Mouse (Mus musculus) lung, adult 2 months (tissue): ENCODE data around the gene Vamp5. TPM values are rescaled to one million over a fixed set of nuclear protein-coding genes. Genes with fewer than 3 reads are reported as not detected.

Source experiments
- DNase-seq: peaks from one replicate; pipeline ENCODE4 v3.0.0; 2022
- H3K4me1 ChIP-seq: fragments of 200-500 bp; 2 replicates; pipeline ENCODE4 v1.6.1; 2011; ENCODE audit warnings: low read length; ENCODE audit not compliant: control insufficient read depth, insufficient read depth
- H3K4me3 ChIP-seq: fragments of 200-500 bp; replicated peaks from 2 replicates; pipeline ENCODE3; 2011; ENCODE audit warnings: low read depth, mild to moderate bottlenecking, control low read depth, low read length; ENCODE audit errors: extremely low read depth
- CTCF ChIP-seq: fragments of 200-500 bp; IDR thresholded peaks from 2 replicates; pipeline ENCODE4 v1.5.1; 2011; ENCODE audit warnings: mild to moderate bottlenecking, low read length, control low read depth; ENCODE audit not compliant: insufficient read depth
- POLR2A ChIP-seq: fragments of 200-500 bp; IDR thresholded peaks from 2 replicates; pipeline ENCODE4 v1.6.1; 2011; ENCODE audit warnings: low read depth, mild to moderate bottlenecking, control low read depth, low read length, borderline replicate concordance; ENCODE audit errors: extremely low read depth
- WGBS: fragments of 180-500 bp; shearing (Covaris S2); methylation state at CpG from one replicate; pipeline ENCODE4 v1.1.7; 2018; 5-methylcytosine and 5-hydroxymethylcytosine counted together
- polyA plus RNA-seq: library from polyadenylated mRNA; depleted of rRNA; stranded (reverse); fragments of >200 nt; gene quantifications from 2 replicates; pipeline ENCODE4 v1.2.3, GENCODE M21; 2012

Gene Vamp5
- polyA plus RNA-seq, 1 experiment = 91.7 TPM

- peaks cover 12% of the 10 kb centered on the region for H3K4me1 ChIP-seq
- no peak overlapping the region for H3K4me3 ChIP-seq
- WGBS = 85% methylated on average over 10 of the region's 10 CpGs
- TF ChIP-seq CTCF (no peak), POLR2A (peak; percentile 14; the same call in 1 of the 2 replicates)
- no peak for DNase-seq
These were observed 22.0 kb downstream of the Vamp5 start for GRCm38 (mm10) chr6:72358086-72358764.

- WGBS = 49% methylated on average over 5 of the region's 5 CpGs
- DNase-seq = no peak
These were observed 22.8 kb downstream of the Vamp5 start for GRCm38 (mm10) chr6:72357164-72358079.

DNA sequence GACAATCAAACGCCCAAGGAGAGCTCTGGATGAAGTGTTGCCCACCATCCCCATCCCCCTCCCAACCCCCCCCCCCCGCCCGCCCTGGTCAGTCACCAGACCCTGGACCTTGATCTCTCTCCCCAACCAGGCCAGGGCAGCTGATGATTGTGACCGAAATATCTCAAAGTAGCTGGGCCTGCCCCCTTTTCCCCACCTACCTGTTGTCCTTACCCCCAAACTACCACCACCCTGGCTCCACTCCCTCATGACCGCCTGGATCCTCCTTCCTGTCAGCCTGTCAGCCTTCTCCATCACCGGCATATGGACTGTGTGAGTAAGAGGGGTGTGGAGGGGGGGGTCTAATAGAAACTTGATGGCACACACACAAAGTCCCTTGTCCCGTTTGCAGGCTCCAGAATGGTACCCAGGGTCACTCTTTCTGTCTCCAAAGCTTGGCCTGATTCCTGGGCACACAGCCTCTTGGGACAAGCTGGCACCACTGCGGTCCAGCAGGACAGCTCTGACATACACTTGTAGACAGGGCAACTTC is 24.2 kb downstream of the Vamp5 start:
- TF ChIP-seq POLR2A (no peak), CTCF (no peak)
- Histone ChIP-seq H3K4me3 (peak overlapping the region; percentile 89), H3K4me1 (peaks cover 8% of the 10 kb centered on the region)
- 34% methylated on average over 7 of the region's 8 CpGs for WGBS
- DNase-seq = no peak

More at GRCm38 (mm10) chr6:72357164-72358079, 22.8 kb downstream of the Vamp5 start:
- TF ChIP-seq CTCF (no peak), POLR2A (no peak)
- no peak overlapping the region for H3K4me3 ChIP-seq
- H3K4me1 ChIP-seq = peaks cover 12% of the 10 kb centered on the region

GRCm38 (mm10) chr6:72355066-72355911 is 25.0 kb downstream of the Vamp5 start, which contains the start of gene Tmem150a:
Tmem150a (plus strand) TSS chr6:72355447.
- TF ChIP-seq CTCF (no peak), POLR2A (peak; percentile 41; the same call in 1 of the 2 replicates)
- WGBS = under 1% methylated on average over 71 of the region's 71 CpGs
- Histone ChIP-seq H3K4me3 (peak within 1 kb of the TSS; percentile 89), H3K4me1 (peaks cover 7% of the 10 kb centered on the region)
- DNase-seq = peak; percentile 79

DNA sequence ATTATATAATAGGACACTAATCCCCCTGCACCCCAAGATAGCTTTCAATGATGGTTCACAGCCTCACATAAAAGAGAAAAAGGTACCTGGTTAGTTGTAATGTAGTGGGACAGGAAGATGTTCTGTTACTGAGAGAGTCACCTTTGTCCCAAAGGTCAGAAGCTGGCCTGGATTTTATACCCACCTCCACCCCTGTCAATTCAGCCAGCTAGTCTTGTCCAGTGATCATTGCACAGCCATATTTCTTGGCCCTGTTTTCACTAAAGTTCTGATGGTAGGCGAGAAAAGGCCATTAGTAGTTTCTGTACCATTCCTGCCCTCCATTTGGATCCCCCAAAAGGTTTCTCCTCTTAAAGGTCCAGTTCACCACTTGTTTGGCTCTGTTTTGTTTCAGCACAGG is 26.2 kb downstream of the Vamp5 start:
- Histone ChIP-seq H3K4me3 (no peak overlapping the region), H3K4me1 (peaks cover 8% of the 10 kb centered on the region)
- 72% methylated on average over 1 of the region's 1 CpGs for WGBS
- no peak for TF ChIP-seq POLR2A
- TF ChIP-seq CTCF = no peak
- no peak for DNase-seq

DNA sequence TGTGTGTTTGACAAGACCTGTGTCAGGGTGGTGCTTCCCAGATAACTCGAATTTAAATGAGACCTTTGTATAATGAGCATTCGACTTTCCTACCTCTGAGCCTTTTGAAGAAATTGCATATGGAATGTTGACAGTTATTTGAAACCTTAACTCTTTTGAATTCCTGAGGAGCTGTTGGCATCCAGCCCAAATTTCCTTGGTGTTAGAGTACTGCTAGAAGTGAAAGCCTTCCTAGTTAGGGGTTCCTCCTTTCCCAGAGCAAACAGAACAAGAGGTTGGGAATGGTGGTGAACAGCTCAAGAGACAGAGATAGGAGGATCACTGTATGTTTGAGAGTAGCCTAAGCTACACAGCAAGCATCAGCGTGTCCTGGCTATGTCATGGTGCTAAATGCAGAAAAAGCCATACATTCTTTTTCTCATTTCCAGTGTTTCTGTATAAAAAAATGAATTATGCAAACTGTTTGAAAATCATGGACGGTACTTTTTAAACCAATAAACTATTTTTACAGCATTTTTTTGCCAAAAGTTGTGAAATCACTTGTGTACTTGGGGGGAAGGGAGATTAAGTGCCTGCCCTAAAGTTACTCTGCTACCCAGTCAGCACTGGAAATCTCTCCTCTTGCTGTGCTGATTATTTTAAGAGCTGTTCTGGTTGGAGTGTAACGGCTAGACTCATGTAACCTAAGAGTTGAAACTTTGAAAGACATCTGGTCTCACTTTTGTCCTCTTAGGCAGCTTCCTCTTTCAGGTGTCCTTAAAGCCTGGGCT is 27.4 kb downstream of the Vamp5 start:
- WGBS = 37% methylated on average over 5 of the region's 5 CpGs
- Histone ChIP-seq H3K4me3 (no peak overlapping the region), H3K4me1 (peaks cover 18% of the 10 kb centered on the region)
- peak; percentile 50 for DNase-seq
- TF ChIP-seq POLR2A (no peak), CTCF (no peak)

DNA sequence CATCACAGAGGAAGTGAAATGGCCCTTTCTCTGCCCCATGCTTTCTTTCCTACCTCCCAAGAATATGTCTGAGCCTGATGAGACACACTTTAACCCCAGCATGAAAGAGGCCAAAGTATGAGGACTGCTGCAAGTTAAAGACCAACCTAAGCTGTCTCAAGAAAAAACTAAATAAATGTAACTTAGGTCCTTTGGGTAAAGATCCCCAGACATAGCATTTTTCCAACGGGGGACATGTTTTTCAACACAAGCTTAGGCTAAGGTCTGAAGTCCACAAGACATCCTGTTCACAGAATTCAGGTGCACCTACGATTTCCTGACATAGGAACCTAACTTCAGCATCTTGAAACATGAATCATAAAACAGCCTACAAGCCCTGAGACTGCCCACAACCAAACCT is 30.1 kb downstream of the Vamp5 start:
- Histone ChIP-seq H3K4me3 (no peak overlapping the region), H3K4me1 (peaks cover 18% of the 10 kb centered on the region)
- WGBS = 85% methylated on average over 2 of the region's 2 CpGs
- no peak for TF ChIP-seq POLR2A
- no peak for DNase-seq

DNA sequence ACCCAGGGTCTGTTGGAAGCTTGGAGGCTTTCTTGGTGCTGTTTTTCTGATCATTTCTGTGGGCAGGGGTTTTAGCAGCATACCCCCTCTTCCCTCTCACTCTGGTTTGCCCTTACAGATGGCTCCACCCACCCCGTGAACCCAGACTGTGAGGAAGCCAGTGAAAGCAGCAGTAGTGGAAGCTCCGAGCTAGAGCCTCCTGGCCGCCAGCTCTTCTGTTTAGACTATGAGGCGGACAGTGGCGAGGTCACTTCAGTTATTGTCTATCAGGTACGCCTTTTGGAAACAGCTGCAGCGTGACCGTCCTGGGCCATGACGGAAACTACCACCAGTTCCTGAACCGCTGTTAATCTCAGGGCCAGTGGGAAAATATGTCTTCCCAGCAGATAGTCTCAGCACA is 31.9 kb downstream of the Vamp5 start:
- no peak overlapping the region for H3K4me3 ChIP-seq
- WGBS = 51% methylated on average over 10 of the region's 10 CpGs
- TF ChIP-seq POLR2A (no peak), CTCF (no peak)
- DNase-seq = no peak
- H3K4me1 ChIP-seq = peaks cover 16% of the 10 kb centered on the region
